Mouse (Mus musculus) kidney, adult 9 months (tissue): ENCODE measurements at regions not wholly inside any gene's neighbourhood (a gene's known extent, or its start where the extent isn't known, plus 50 kb on each side); places are given as distances from the start of the nearest gene placed in this dataset.

Experiments
- DNase-seq: peaks from one replicate; pipeline ENCODE4 v3.0.0; 2022

- peak; percentile 30 for DNase-seq
Measured at GRCm38 (mm10) chr13:101625922-101626321, 142.1 kb downstream of the Pik3r1 start.

DNA sequence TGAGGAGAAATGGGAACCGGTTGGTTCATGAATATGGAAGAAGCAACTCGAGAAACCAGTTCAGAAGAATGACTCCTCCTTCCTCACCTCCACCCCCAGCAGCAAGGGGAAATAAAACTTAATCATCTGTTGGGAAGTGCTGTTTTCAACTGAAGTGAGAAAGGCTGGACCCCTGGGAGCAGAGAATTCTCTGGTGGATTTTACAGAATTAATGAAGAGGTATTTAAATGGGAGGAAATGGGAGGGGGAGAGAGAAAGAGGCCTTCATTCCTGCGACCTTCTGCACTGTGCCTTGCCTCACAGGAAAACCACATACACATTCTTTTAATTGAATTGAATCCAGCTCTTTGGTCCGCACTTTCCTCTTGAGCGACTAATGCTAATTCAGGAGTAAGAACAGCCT lies 143.8 kb downstream of the Pik3r1 start:
- DNase-seq, result peak; percentile 33

DNA sequence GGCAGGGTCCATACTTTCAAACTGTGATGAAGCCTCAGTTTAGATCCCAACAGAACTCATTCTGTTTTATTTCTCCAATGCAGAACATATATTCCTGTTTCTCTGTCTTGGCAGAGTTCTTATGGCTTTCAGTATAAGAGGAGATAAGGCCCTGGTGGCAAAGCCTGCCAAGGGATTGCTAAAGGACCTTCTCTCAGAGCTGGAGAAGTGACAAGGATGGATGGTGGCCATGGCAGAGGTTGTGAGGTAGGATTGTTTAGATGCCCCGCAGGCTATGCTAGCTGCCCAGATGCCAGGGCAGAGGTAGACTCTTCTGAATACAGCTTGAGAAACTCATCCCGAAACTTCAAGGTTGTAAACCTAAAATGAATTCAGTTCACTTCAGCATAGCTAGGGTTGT lies 145.4 kb downstream of the Pik3r1 start:
- DNase-seq, result no peak

GRCm38 (mm10) chr13:101620660-101621059 lies 147.4 kb downstream of the Pik3r1 start:
- DNase-seq, result no peak

DNA sequence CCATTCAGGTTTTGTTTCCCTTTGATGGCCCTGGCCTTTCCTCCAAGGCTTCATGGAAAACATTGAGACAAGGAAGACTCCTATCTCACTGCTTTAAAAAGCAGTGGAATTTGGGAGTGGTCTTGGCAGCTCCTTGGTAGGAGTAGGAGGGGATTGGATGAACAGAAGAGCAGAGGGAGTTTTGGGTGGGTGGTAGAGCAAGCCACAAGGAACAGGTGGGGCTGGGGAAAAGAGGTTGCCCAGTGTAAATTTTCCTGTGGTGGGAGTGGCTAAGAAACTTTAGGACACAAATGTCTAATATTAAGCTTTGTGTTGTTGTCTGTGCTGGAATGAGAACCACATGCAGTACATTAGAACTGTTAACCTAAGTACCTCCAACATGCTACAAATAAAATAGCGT lies 148.9 kb downstream of the Pik3r1 start:
- DNase-seq, result no peak

GRCm38 (mm10) chr13:101612786-101613185 lies 155.2 kb downstream of the Pik3r1 start:
- DNase-seq, result no peak

DNA sequence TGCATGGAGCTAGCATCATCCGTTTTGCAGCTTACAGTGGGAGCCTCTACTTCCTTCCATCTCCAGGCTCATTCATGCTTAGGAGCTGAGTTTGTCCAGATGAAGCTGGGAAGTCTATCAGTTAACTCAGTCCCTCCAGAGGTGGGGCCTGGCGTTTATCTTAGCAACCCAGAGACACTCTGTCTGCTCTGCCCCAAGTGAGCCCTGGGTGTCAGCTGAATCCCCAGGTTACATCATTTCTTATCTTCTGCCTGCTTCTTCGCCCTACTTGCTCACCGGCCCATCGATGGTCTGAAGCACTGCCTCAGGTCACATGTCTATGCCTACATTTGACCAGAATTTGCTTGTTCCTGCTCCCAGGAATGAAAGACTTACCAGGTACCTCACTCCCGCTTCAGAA lies 156.3 kb downstream of the Pik3r1 start:
- no peak for DNase-seq

GRCm38 (mm10) chr13:101606184-101606730 lies 161.8 kb downstream of the Pik3r1 start:
- no peak for DNase-seq

- no peak for DNase-seq
Measured at GRCm38 (mm10) chr13:101605685-101606084, 162.3 kb downstream of the Pik3r1 start.

DNA sequence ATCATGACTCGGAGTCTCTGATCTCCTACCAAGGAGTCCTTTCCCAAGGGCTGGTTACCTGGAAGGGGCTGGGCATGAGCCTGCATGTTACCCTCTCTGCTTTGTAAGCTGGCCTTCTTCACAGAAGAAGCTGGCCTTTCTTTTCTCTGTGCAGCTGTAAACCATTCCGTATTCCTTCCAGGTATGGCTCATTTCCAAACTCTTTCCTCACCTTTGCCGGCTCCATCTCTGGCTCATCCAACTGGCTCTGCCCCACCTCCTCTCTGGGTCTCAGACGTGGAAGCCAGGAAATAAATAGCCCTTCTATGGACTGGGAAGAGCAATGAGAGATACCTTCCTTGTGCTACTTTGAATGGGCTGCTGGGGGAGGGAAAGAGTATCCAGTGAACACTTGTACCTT lies 163.0 kb downstream of the Pik3r1 start:
- no peak for DNase-seq

GRCm38 (mm10) chr13:101598126-101598485 lies 169.9 kb downstream of the Pik3r1 start:
- DNase-seq, result peak; percentile 6

GRCm38 (mm10) chr13:101597243-101598125 lies 170.5 kb downstream of the Pik3r1 start:
- DNase-seq, result peak; percentile 25

DNA sequence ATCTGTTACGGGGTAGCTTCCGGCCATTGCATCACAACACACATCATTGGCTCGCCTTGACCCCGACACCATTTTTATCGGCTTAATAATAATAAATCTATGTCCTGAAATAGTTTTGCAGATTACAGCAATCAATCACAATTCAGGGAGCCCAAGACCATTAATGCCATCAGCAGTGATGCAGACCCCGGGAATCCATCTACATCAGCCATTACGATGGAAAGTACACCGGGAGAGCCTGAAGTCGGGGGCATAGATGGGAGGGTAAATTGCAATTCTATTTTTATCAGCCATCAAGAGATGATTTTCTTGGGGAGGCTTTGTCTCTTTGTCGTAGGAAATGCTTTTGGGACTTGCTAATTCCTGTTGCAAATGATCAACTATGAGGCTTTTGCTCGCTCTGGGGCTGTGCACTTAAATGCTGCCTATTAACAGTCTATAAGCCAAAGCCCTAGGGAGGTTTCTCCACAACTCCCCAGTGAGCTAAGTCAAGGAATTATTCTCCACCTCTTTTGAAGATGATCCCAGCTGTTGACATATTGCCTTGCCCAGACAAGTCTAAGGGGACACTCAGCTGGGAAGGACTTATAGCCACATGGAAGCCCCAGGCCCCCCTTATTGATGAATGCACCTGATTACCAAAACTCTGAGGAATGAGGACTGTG lies 173.4 kb downstream of the Pik3r1 start:
- no peak for DNase-seq

DNA sequence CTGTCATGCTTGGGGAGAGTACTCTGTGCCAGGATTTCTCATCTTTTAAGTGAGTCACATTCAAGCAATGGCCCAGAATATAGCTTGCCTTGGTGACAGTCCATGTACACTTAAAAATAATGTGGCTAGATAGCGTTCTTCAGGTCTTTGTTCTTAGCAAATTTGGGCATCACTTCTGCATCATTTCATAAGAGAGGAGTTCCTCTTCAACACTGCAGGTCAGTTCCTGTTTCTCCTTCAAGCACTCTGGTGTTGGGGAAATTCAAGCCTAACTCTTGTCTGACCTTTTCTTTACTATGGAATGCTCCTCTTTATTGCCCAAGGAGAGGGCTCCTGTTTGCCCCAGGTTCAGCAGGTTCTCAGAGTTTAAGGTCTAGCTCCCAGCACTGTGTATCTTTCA lies 175.7 kb downstream of the Pik3r1 start:
- DNase-seq, result no peak

DNA sequence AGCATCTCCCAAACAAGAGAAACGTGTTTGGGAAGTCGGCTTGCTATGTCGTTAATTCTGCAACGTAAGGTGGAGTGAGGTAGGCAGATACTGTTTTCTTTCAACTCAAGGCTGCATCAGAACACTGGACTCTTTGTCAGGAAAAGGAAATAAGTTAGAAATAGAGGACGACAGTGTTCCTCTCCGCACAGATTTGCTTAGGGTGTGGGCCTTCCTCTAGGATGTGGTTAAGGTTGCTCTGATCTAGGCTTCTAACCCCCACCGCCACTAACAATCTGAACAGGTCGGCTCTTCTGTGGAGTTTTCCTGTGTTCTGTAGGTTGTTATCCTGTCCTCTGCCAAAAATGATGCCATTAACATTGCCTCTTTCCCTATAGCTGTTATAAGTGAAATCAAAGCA lies 179.1 kb downstream of the Pik3r1 start:
- no peak for DNase-seq

DNA sequence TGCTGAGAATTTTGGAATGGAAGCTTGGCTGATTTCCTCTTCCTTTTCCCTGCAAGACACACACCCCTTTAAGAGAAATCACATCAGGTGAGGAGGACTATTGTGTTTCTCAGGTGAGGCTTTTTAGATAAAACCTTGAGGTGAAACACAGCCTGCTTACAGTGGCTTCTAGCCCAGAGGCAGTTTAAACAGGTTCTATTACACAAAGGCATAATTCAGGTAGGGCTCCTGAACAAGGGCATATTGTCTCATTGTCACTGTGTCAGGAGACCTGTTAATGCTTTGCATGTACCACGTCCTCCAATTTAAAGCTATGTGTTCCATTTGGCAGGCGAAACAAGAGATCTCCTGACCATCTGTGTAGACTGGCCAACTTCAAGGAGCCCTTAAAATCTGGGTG lies 181.2 kb downstream of the Pik3r1 start:
- no peak for DNase-seq

DNA sequence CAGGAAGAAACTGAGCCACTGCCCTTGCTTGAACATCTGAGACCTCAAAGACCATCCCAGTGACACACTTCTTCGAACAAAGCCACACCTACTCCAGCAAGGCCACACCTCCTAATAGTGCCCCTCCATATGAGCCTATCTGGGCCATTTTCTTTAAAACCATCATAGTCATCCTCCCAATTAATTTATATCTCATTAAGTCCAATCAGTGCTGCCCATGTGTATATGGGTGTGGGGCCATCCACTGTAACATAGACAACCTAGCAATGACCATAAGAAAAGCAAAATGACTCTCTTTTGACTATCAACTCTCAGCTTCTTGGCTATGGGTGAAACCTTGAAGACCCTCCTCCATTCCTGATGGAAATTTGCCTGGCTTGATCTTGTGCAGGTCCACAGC lies 191.5 kb downstream of the Pik3r1 start:
- DNase-seq, result no peak

- DNase-seq, result no peak
Measured at GRCm38 (mm10) chr13:101572809-101573590, 195.0 kb downstream of the Pik3r1 start.

DNA sequence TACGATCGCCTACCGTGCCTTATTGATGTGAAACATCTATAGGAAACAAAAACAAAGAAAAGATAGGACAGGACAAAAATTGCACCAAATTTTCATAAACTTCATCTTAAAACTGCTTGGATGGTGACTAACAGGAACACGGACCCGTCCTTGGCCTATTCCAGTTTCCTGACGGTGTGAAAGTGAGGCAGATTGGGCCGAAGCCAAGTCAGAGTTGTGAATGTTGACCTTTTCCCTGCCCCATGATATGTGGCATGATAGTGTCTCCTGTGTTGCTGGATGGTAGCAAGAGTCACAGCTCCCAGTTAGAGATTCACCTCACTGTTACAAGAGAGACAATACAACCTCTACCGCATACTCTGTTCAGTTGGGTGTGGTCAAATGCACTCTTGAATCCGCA lies 195.8 kb downstream of the Pik3r1 start:
- no peak for DNase-seq

- no peak for DNase-seq
Measured at GRCm38 (mm10) chr13:101570034-101570433, 198.0 kb downstream of the Pik3r1 start.

DNA sequence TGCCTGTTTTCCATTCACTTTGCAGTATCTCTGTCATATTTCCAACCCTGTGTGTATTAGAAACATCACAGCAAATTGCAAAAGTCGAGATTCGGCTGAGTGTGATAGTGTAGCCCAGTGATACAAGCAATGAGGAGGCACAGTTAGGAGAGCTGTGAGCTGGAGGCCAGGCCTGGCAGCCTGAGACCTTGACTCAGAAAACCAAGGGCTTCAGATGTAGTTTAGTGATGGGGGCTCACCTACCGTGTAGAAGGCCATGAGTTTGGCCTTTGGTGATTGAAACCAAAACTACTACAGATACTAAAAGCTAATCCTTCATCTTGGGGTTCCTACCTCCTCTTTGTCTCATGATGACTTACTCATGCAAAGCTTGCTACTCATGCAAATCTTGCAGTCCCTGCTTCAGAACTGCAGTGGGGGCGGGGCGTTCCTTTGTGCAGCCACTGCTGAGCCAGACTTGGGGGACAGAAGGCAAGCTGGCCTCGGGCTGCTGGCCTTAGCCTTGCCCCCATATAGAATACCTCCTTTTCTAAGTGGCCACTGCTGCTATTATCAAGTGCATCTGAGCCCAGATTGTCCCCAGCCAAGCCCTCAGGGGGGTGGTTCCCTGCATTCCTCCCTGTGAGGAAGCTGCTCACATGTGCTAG lies 198.9 kb downstream of the Pik3r1 start:
- no peak for DNase-seq

- DNase-seq, result no peak
Measured at GRCm38 (mm10) chr13:101565323-101565722, 202.7 kb downstream of the Pik3r1 start.

DNA sequence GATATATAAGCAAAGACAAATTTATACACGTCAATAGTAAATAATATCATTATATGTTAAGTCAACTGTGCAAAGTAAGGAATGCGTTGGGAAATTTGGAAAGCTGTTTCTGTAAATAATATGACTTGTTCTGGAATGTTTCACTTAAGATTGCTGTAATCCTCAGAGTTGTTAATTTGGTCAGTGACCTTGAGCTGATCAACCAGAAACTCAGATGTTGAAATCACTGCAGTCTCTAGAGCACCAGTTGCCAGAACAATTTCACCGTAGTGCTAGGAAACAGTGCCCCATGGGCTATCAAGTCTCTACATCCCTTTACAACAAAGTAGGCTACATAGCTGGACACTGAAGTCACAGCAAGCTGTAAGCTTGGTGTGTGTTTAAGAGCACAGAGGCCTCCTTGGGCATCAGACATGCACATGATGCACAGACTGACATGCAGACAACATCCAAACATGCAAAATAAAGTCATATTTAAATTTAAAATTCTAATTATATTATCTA lies 212.6 kb downstream of the Pik3r1 start:
- DNase-seq, result peak; percentile 7
